Mouse (Mus musculus) liver, adult (tissue): ENCODE results near the gene Mrpl27.

ENCODE experiments used
- GATA4 ChIP-seq: IDR thresholded peaks from 2 replicates; pipeline ENCODE4 v1.6.1; 2014; ENCODE audit warnings: mild to moderate bottlenecking, low read length; ENCODE audit not compliant: insufficient replicate concordance

The Mrpl27 gene

GRCm38 (mm10) chr11:94646457-94646856 is 7.1 kb upstream of the Mrpl27 start:
- no peak for TF ChIP-seq GATA4

- no peak for TF ChIP-seq GATA4
These were observed 594 bp upstream of the Mrpl27 start for GRCm38 (mm10) chr11:94652973-94653372.

- no peak for TF ChIP-seq GATA4
These were observed 7.8 kb downstream of the Mrpl27 start for GRCm38 (mm10) chr11:94661344-94661743.

- no peak for TF ChIP-seq GATA4
These were observed 11.7 kb downstream of the Mrpl27 start for GRCm38 (mm10) chr11:94665281-94665680.

GRCm38 (mm10) chr11:94674984-94675383 is 21.4 kb downstream of the Mrpl27 start:
- no peak for TF ChIP-seq GATA4

GRCm38 (mm10) chr11:94675446-94675845 is 21.9 kb downstream of the Mrpl27 start:
- no peak for TF ChIP-seq GATA4

GRCm38 (mm10) chr11:94676308-94676707 is 22.7 kb downstream of the Mrpl27 start:
- TF ChIP-seq GATA4, result no peak

GRCm38 (mm10) chr11:94676754-94677606 is 23.4 kb downstream of the Mrpl27 start, which contains the start of gene Xylt2:
TSS of gene Xylt2 (minus strand) at chr11:94677515.
- peak; percentile 28; the same call in 1 of the 2 replicates for TF ChIP-seq GATA4

- no peak for TF ChIP-seq GATA4
These were observed 24.1 kb downstream of the Mrpl27 start for GRCm38 (mm10) chr11:94677607-94678145.

- no peak for TF ChIP-seq GATA4
These were observed 27.1 kb downstream of the Mrpl27 start for GRCm38 (mm10) chr11:94680639-94681038.

GRCm38 (mm10) chr11:94681640-94682039 is 28.1 kb downstream of the Mrpl27 start:
- no peak for TF ChIP-seq GATA4

GRCm38 (mm10) chr11:94682427-94682826 is 28.9 kb downstream of the Mrpl27 start:
- no peak for TF ChIP-seq GATA4

GRCm38 (mm10) chr11:94687178-94687577 is 33.6 kb downstream of the Mrpl27 start:
- no peak for TF ChIP-seq GATA4

- TF ChIP-seq GATA4, result no peak
These were observed 41.9 kb downstream of the Mrpl27 start for GRCm38 (mm10) chr11:94695508-94695907.

GRCm38 (mm10) chr11:94697140-94697539 is 43.6 kb downstream of the Mrpl27 start:
- TF ChIP-seq GATA4, result no peak

- no peak for TF ChIP-seq GATA4
These were observed 44.3 kb downstream of the Mrpl27 start for GRCm38 (mm10) chr11:94697703-94698464.
